Mouse (Mus musculus) ES-Bruce4 (cell line): Measurements from ENCODE around the gene Gm7697.
"Not testable (repeated sequence)": the region's sequence is repeated elsewhere in the genome, so short reads cannot be mapped to it uniquely, and the experiment has no call there.

Experiments used
- CTCF ChIP-seq: IDR thresholded peaks from one replicate; pipeline ENCODE4 v1.8.1; 2011; ENCODE audit warnings: low read depth, low read length
- POLR2A ChIP-seq: IDR thresholded peaks from one replicate; pipeline ENCODE4 v1.8.1; 2011; ENCODE audit warnings: low read length; ENCODE audit not compliant: insufficient read depth

GRCm38 (mm10) chr8:69549556-69549955 is 26.8 kb upstream of the Gm7697 start:
- TF ChIP-seq POLR2A, CTCF: not testable (repeated sequence)
